Mouse (Mus musculus): Measurements from ENCODE around the gene Olfr1491.

Olfr1491 gene

DNA sequence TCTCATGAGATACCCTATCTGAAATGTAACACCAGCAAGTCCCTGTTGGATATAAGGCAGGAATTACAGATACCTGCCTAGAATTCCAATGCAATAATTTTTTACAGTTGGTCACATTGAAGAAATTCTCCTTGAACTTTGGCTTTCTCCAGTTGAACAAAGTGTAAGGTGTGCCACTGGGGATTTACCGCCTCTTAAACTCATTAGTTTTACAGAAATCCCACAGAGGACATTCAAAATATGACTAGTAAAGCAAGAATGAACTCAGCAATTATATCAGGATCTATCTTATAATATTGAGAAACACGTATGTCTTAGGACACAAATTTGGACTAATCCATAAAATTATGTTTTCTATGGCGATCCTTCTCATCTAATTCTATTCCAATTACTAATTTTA is at the start of gene Olfr1491:
Gene Olfr1491 (plus strand): TSS at position 301 of the 400 bp plus-strand sequence.
- DNase-seq (ENCODE audit: extremely low read depth, insufficient read length, low spot score), result no peak

DNA sequence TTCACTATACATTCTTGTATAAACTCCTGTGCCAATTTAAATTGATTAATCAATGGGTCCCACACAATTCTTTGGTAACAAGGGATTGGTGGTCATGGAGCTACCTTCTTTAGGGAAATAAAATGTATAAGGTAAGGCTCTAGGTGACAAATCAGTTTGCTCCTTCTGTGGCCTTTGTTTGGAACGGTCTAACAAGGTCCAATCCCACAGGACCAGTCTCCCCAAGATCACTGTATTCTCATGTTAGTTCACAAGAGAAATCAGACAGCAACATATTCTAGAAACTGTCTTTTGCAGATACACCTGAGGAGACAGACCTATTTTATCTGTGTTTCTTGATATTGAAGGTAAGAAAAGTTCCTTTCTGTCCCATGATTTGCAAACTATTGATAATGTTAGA is 46.3 kb upstream of the Olfr1491 start, which contains the start of gene Olfr1490:
Gene Olfr1490 (plus strand): TSS at position 301 of the 400 bp plus-strand sequence.
- no peak for DNase-seq (ENCODE audit: extremely low read depth, insufficient read length, low spot score)

DNA sequence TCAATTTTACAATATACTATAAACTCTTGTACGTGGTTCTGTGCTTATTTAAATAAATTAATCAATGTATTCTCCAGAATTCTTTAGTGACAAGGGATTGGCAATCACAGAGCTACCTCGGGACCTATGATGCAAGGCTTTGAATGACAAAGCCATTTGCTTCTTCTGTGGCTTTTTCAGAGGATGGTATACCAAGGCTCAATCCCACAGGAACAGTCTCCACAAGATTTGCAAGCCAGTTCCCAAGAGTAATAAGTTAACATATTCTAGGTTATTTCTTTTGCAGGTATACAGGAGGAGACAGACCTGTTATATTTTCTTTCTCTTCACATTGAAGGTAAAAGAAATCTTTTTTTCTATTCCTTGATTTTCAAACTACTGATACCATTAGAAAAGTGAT is 25.9 kb downstream of the Olfr1491 start, which contains the start of gene Olfr1493-ps1:
Gene Olfr1493-ps1 (plus strand): TSS at position 301 of the 400 bp plus-strand sequence.
- no peak for DNase-seq (ENCODE audit: extremely low read depth, insufficient read length, low spot score)

DNA sequence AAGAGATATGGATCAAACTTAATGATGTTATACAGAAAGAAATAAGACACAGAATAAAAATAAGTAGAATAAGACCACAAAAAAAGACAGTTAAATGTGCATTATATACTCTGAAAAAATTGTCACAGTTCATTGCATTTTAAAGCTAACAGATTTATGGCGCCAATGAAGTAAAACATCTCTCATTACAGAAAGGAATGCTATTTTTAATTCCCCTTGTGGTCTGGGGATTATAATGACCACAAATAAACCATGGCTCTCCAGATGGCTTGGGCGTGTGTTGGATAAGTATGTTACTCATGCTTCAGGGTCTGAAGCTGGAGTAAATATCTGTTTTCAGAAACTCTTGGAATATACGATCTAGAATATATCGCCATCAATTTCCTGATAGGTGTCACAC is 42.4 kb downstream of the Olfr1491 start, which contains the start of gene Olfr1494:
Gene Olfr1494 (plus strand): TSS at position 301 of the 400 bp plus-strand sequence.
- no peak for DNase-seq (ENCODE audit: extremely low read depth, insufficient read length, low spot score)

DNA sequence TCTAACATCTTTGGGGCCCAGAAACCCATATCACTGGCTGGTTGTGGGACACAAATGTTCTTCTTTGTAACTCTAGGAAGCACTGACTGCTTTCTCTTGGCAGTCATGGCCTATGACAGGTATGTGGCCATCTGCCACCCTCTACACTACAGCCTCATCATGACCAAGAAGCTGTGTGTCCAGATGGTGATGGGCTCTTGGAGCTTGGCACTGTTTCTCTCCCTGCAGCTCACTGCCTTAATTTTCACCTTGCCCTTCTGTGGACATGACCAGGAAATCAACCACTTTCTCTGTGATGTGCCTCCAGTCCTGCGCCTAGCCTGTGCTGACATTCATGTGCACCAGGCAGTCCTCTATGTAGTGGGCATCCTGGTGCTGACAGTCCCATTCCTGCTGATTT is 52.3 kb downstream of the Olfr1491 start:
- DNase-seq (ENCODE audit: extremely low read depth, insufficient read length, low spot score), result no peak
